ENCODE assay signal across 10 mouse cellular contexts in genomic region chr12:34792113-34792452, GRCm38 (mm10).
DNase-seq lines count a peak whose midpoint lies in the region; ATAC-seq and TF ChIP-seq lines count a peak whose summit lies in the region.
"Had no signal": no experiment of that assay in that cellular context is flagged by ENCODE, and none has a peak within 500 bp of the region (broad histone marks: within the 10 kb centered on the region; RNA-seq: fewer than 3 reads in every experiment).

No protein-coding gene starts in this region.

- ATAC-seq in heart, embryonic 13.5 days (ENCODE audit: extremely low read depth, insufficient number of reproducible peaks, low FRiP score, low TSS enrichment): no peak
- ATAC-seq in midbrain, embryonic 16.5 days: peak; percentile 58; the same call in 1 of the 2 replicates
- ATAC-seq in midbrain, postnatal 0 days (ENCODE audit: low FRiP score): no peak
- ATAC-seq in forebrain, embryonic 16.5 days: peak; percentile 81

- no peak overlapping the region for H3K9ac ChIP-seq in heart, embryonic 13.5 days
- no peak overlapping the region for H3K9ac ChIP-seq in midbrain, embryonic 16.5 days (ENCODE audit: low read depth, low read length)
- H3K9ac ChIP-seq in midbrain, postnatal 0 days (replicated peaks; ENCODE audit: low read length, poor library complexity, severe bottlenecking): no peak overlapping the region
- H3K9ac ChIP-seq in forebrain, embryonic 16.5 days (replicated peaks; ENCODE audit: low read depth, low read length): no peak overlapping the region

- WGBS in heart, embryonic 13.5 days: 19% methylated on average over 3 of the region's 3 CpGs
- 49% methylated on average over 3 of the region's 3 CpGs for WGBS in midbrain, embryonic 16.5 days
- 50% methylated on average over 3 of the region's 3 CpGs for WGBS in midbrain, postnatal 0 days
- 50% methylated on average over 3 of the region's 3 CpGs for WGBS in forebrain, embryonic 16.5 days

- no peak for TF ChIP-seq CTCF in midbrain, postnatal 0 days (IDR thresholded peaks at IDR 0.05)

- peak overlapping the region; percentile 57 for H3K27ac ChIP-seq in heart, embryonic 13.5 days (replicated peaks)
- H3K27ac ChIP-seq in midbrain, embryonic 16.5 days (ENCODE audit: low read length): peak overlapping the region; percentile 33; the same call in 1 of the 2 replicates
- no peak overlapping the region for H3K27ac ChIP-seq in midbrain, postnatal 0 days (ENCODE audit: low read depth, low read length)
- peak overlapping the region; percentile 25; the same call in 1 of the 2 replicates for H3K27ac ChIP-seq in forebrain, embryonic 16.5 days (ENCODE audit: low read length)

- no peak overlapping the region for H3K4me3 ChIP-seq in heart, embryonic 13.5 days
- H3K4me3 ChIP-seq in midbrain, embryonic 16.5 days (ENCODE audit: low read depth, low read length): no peak overlapping the region
- H3K4me3 ChIP-seq in midbrain, postnatal 0 days (ENCODE audit: low read depth, low read length): no peak overlapping the region
- H3K4me3 ChIP-seq in forebrain, embryonic 16.5 days (replicated peaks; ENCODE audit: low read length): no peak overlapping the region

- no peaks in the 10 kb centered on the region for H3K36me3 ChIP-seq in heart, embryonic 13.5 days
- H3K36me3 ChIP-seq in midbrain, embryonic 16.5 days (ENCODE audit: control insufficient read depth, insufficient read depth, low read length): no peaks in the 10 kb centered on the region
- H3K36me3 ChIP-seq in midbrain, postnatal 0 days (ENCODE audit: insufficient read depth, low read length): no peaks in the 10 kb centered on the region
- H3K36me3 ChIP-seq in forebrain, embryonic 16.5 days (ENCODE audit: control insufficient read depth, insufficient read depth): no peaks in the 10 kb centered on the region

- H3K4me2 ChIP-seq in heart, embryonic 13.5 days: peak overlapping the region; percentile 43
- no peak overlapping the region for H3K4me2 ChIP-seq in midbrain, embryonic 16.5 days (ENCODE audit: low read length)
- H3K4me2 ChIP-seq in midbrain, postnatal 0 days (ENCODE audit: low read depth, low read length, poor library complexity, severe bottlenecking): no peak overlapping the region
- no peak overlapping the region for H3K4me2 ChIP-seq in forebrain, embryonic 16.5 days (ENCODE audit: low read length)

- no peak for DNase-seq in heart, postnatal 14 days
- DNase-seq in midbrain, postnatal 0 days (ENCODE audit: low spot score): no peak
- peak; percentile 36 for DNase-seq in telencephalon, adult 2 months (ENCODE audit: low read depth, low spot score)
- DNase-seq in spleen, postnatal 14 days (ENCODE audit: low spot score in 2 of 2): no peak
- DNase-seq in urinary bladder, postnatal 4 days (ENCODE audit: low spot score in 2 of 2): no peak
- DNase-seq: kidney, postnatal 36 days; left cerebral cortex, postnatal 4 days had no signal

- peaks cover 28% of the 10 kb centered on the region for H3K4me1 ChIP-seq in heart, embryonic 13.5 days
- peaks cover 5% of the 10 kb centered on the region for H3K4me1 ChIP-seq in midbrain, embryonic 16.5 days (ENCODE audit: control insufficient read depth, insufficient read depth, low read length)
- H3K4me1 ChIP-seq in midbrain, postnatal 0 days (ENCODE audit: insufficient read depth, low read length): peaks cover 6% of the 10 kb centered on the region
- peaks cover 10% of the 10 kb centered on the region for H3K4me1 ChIP-seq in forebrain, embryonic 16.5 days (replicated peaks; ENCODE audit: control insufficient read depth, insufficient read depth, low read length)

- H3K9me3 ChIP-seq in heart, embryonic 13.5 days: no peaks in the 10 kb centered on the region
- no peaks in the 10 kb centered on the region for H3K9me3 ChIP-seq in midbrain, embryonic 16.5 days (replicated peaks; ENCODE audit: control insufficient read depth, low read length, poor library complexity, severe bottlenecking)
- H3K9me3 ChIP-seq in midbrain, postnatal 0 days (ENCODE audit: low read length): no peaks in the 10 kb centered on the region
- H3K9me3 ChIP-seq in forebrain, embryonic 16.5 days (ENCODE audit: control insufficient read depth, low read length): no peaks in the 10 kb centered on the region

- intact Hi-C loops in heart, postnatal 14 days (cut with DNase I): no loop called here

- no peaks in the 10 kb centered on the region for H3K27me3 ChIP-seq in heart, embryonic 13.5 days (replicated peaks)
- no peaks in the 10 kb centered on the region for H3K27me3 ChIP-seq in midbrain, embryonic 16.5 days (ENCODE audit: control insufficient read depth, insufficient read depth, low read depth, low read length)
- H3K27me3 ChIP-seq in midbrain, postnatal 0 days (ENCODE audit: insufficient read depth, low read length): no peaks in the 10 kb centered on the region
- no peaks in the 10 kb centered on the region for H3K27me3 ChIP-seq in forebrain, embryonic 16.5 days (replicated peaks; ENCODE audit: control insufficient read depth, insufficient read depth, low read length)

Comparison
In these comparisons a context has a peak if more than half of its experiments do, and no peak if none do; other contexts are left out.
1. ATAC-seq: peak in midbrain, embryonic 16.5 days (single experiment) and forebrain, embryonic 16.5 days (single experiment); none in heart, embryonic 13.5 days (single experiment) and midbrain, postnatal 0 days (single experiment).